Comparison of ENCODE assay signal across 11 mouse cellular contexts in genomic region chr5:124184191-124184590, GRCm38 (mm10).
A peak's percentile ranks its signal among the peaks of the same experiment; 100 is the strongest.
DNase-seq lines count a peak whose midpoint lies in the region; ATAC-seq lines count a peak whose summit lies in the region.
"Had no signal": no experiment of that assay in that cellular context is flagged by ENCODE, and none has a peak within 500 bp of the region (broad histone marks: within the 10 kb centered on the region; RNA-seq: fewer than 3 reads in every experiment).

No protein-coding gene starts in this region.

- H3K9ac ChIP-seq in heart, embryonic 15.5 days = no peak overlapping the region
- H3K9ac ChIP-seq in embryonic facial prominence, embryonic 15.5 days = no peak overlapping the region
- peak overlapping the region; percentile 54 for H3K9ac ChIP-seq in forebrain, embryonic 15.5 days (replicated peaks)
- peak overlapping the region; percentile 41; the same call in 1 of the 2 replicates for H3K9ac ChIP-seq in midbrain, embryonic 12.5 days (replicated peaks)

- no peaks in the 10 kb centered on the region for H3K27me3 ChIP-seq in heart, embryonic 15.5 days
- H3K27me3 ChIP-seq in embryonic facial prominence, embryonic 15.5 days = no peaks in the 10 kb centered on the region
- H3K27me3 ChIP-seq in forebrain, embryonic 15.5 days = no peaks in the 10 kb centered on the region
- H3K27me3 ChIP-seq in midbrain, embryonic 12.5 days = peaks cover 5% of the 10 kb centered on the region; the same call in 1 of the 2 replicates

- H3K36me3 ChIP-seq in heart, embryonic 15.5 days = no peaks in the 10 kb centered on the region
- H3K36me3 ChIP-seq in embryonic facial prominence, embryonic 15.5 days = no peaks in the 10 kb centered on the region
- H3K36me3 ChIP-seq in forebrain, embryonic 15.5 days = no peaks in the 10 kb centered on the region
- no peaks in the 10 kb centered on the region for H3K36me3 ChIP-seq in midbrain, embryonic 12.5 days

- ATAC-seq in heart, embryonic 15.5 days (replicated peaks; ENCODE audit: insufficient number of reproducible peaks, insufficient read depth, low FRiP score, low read depth) = no peak
- ATAC-seq in embryonic facial prominence, embryonic 15.5 days (ENCODE audit: insufficient number of reproducible peaks, low FRiP score, low TSS enrichment, low read depth) = no peak
- ATAC-seq in forebrain, embryonic 15.5 days (replicated peaks) = no peak
- ATAC-seq in midbrain, embryonic 12.5 days (ENCODE audit: low FRiP score, low read depth) = no peak
- no peak for ATAC-seq in inflammation-experienced regulatory T-cells, adult 6 months

- peak overlapping the region; percentile 60 for H3K4me2 ChIP-seq in heart, embryonic 15.5 days
- peak overlapping the region; percentile 39; the same call in 1 of the 2 replicates for H3K4me2 ChIP-seq in embryonic facial prominence, embryonic 15.5 days (replicated peaks)
- H3K4me2 ChIP-seq in forebrain, embryonic 15.5 days (replicated peaks) = peak overlapping the region; percentile 69
- H3K4me2 ChIP-seq in midbrain, embryonic 12.5 days (replicated peaks) = peak overlapping the region; percentile 54

- peak overlapping the region; percentile 86 for H3K27ac ChIP-seq in heart, embryonic 15.5 days
- no peak overlapping the region for H3K27ac ChIP-seq in embryonic facial prominence, embryonic 15.5 days (replicated peaks)
- H3K27ac ChIP-seq in forebrain, embryonic 15.5 days (replicated peaks) = peak overlapping the region; percentile 94
- no peak overlapping the region; the same call in 1 of the 2 replicates for H3K27ac ChIP-seq in midbrain, embryonic 12.5 days (replicated peaks)

- no peak for DNase-seq in heart, postnatal 4 days
- DNase-seq in kidney, postnatal 14 days = no peak
- DNase-seq in ovary, postnatal 36 days (ENCODE audit: low spot score) = no peak
- DNase-seq: cerebellum, adult 9-10 months; kidney, adult 2 months had no signal

- no peak overlapping the region for H3K4me3 ChIP-seq in heart, embryonic 15.5 days
- H3K4me3 ChIP-seq in embryonic facial prominence, embryonic 15.5 days (replicated peaks) = no peak overlapping the region
- peak overlapping the region; percentile 38 for H3K4me3 ChIP-seq in forebrain, embryonic 15.5 days
- peak overlapping the region; percentile 19 for H3K4me3 ChIP-seq in midbrain, embryonic 12.5 days
- H3K4me3 ChIP-seq: myocyte had no signal

- H3K4me1 ChIP-seq in heart, embryonic 15.5 days (replicated peaks) = peaks cover 68% of the 10 kb centered on the region
- H3K4me1 ChIP-seq in embryonic facial prominence, embryonic 15.5 days = peaks cover 43% of the 10 kb centered on the region
- peaks cover 63% of the 10 kb centered on the region for H3K4me1 ChIP-seq in forebrain, embryonic 15.5 days
- H3K4me1 ChIP-seq in midbrain, embryonic 12.5 days = peaks cover 49% of the 10 kb centered on the region

- H3K9me3 ChIP-seq in heart, embryonic 15.5 days (replicated peaks) = no peaks in the 10 kb centered on the region
- no peaks in the 10 kb centered on the region for H3K9me3 ChIP-seq in embryonic facial prominence, embryonic 15.5 days (replicated peaks)
- H3K9me3 ChIP-seq in forebrain, embryonic 15.5 days = no peaks in the 10 kb centered on the region
- no peaks in the 10 kb centered on the region for H3K9me3 ChIP-seq in midbrain, embryonic 12.5 days

- WGBS in heart, embryonic 15.5 days = 58% methylated on average over 3 of the region's 3 CpGs
- WGBS in embryonic facial prominence, embryonic 15.5 days = 62% methylated on average over 3 of the region's 3 CpGs
- WGBS in forebrain, embryonic 15.5 days = 30% methylated on average over 3 of the region's 3 CpGs
- 79% methylated on average over 3 of the region's 3 CpGs for WGBS in midbrain, embryonic 12.5 days

Comparison
In these comparisons a context has a peak if more than half of its experiments do, and no peak if none do; other contexts are left out.
1. H3K27ac ChIP-seq: peak in heart, embryonic 15.5 days (single experiment) and forebrain, embryonic 15.5 days (single experiment); none in embryonic facial prominence, embryonic 15.5 days (single experiment) and midbrain, embryonic 12.5 days (single experiment).
2. H3K4me3 ChIP-seq: peak in forebrain, embryonic 15.5 days (single experiment) and midbrain, embryonic 12.5 days (single experiment); none in heart, embryonic 15.5 days (single experiment) and embryonic facial prominence, embryonic 15.5 days (single experiment).
3. H3K9ac ChIP-seq: peak in forebrain, embryonic 15.5 days (single experiment) and midbrain, embryonic 12.5 days (single experiment); none in heart, embryonic 15.5 days (single experiment) and embryonic facial prominence, embryonic 15.5 days (single experiment).
4. Peak in every context shown above with its lines, with median percentiles within 50 percentile points of each other: H3K4me2 ChIP-seq.